In genomic region chr8:70691727-70692231, GRCm38 (mm10) we compare ENCODE assay signal across 9 mouse cellular contexts. TPM values are rescaled to one million over a fixed set of nuclear protein-coding genes. Genes with fewer than 3 reads are reported as not detected.
DNase-seq lines count a peak whose midpoint lies in the region; ATAC-seq and TF ChIP-seq lines count a peak whose summit lies in the region.
"Had no signal": no experiment of that assay in that cellular context is flagged by ENCODE, and none has a peak within 500 bp of the region (broad histone marks: within the 10 kb centered on the region; RNA-seq: fewer than 3 reads in every experiment).

No protein-coding gene starts in this region.

- WGBS in forebrain, embryonic 16.5 days = 2% methylated on average over 19 of the region's 20 CpGs
- WGBS in neural tube, embryonic 14.5 days = under 1% methylated on average over 17 of the region's 20 CpGs

- H3K27ac ChIP-seq in left cerebral cortex, adult 2 months = no peak overlapping the region
- peak overlapping the region; percentile 57 for H3K27ac ChIP-seq in forebrain, embryonic 16.5 days (ENCODE audit: low read length)
- peak overlapping the region; percentile 4; the same call in 1 of the 2 replicates for H3K27ac ChIP-seq in neural tube, embryonic 14.5 days (ENCODE audit: low read depth, low read length)

- H3K4me1 ChIP-seq in forebrain, embryonic 16.5 days (replicated peaks; ENCODE audit: control insufficient read depth, insufficient read depth, low read length) = peaks cover 30% of the 10 kb centered on the region
- H3K4me1 ChIP-seq in neural tube, embryonic 14.5 days (ENCODE audit: control insufficient read depth, insufficient read depth, low read length) = peaks cover 24% of the 10 kb centered on the region

- ATAC-seq in forebrain, embryonic 16.5 days = peak; percentile 70
- ATAC-seq in neural tube, embryonic 14.5 days (ENCODE audit: low read depth) = peak; percentile 35
- ATAC-seq in megakaryocyte-erythroid progenitor cell, adult 5-6 weeks (replicated peaks; ENCODE audit: low FRiP score, low TSS enrichment, poor library complexity, severe bottlenecking) = no peak

- no peaks in the 10 kb centered on the region for H3K9me3 ChIP-seq in forebrain, embryonic 16.5 days (ENCODE audit: control insufficient read depth, low read length)
- H3K9me3 ChIP-seq in neural tube, embryonic 14.5 days (ENCODE audit: control insufficient read depth, low read length) = no peaks in the 10 kb centered on the region
- H3K9me3 ChIP-seq: megakaryocyte, embryonic 14.5 days had no signal

- H3K27me3 ChIP-seq in forebrain, embryonic 16.5 days (replicated peaks; ENCODE audit: control insufficient read depth, insufficient read depth, low read length) = no peaks in the 10 kb centered on the region
- H3K27me3 ChIP-seq in neural tube, embryonic 14.5 days (ENCODE audit: control insufficient read depth, insufficient read depth, low read length) = no peaks in the 10 kb centered on the region

- peak overlapping the region; percentile 71 for H3K4me2 ChIP-seq in forebrain, embryonic 16.5 days (ENCODE audit: low read length)
- H3K4me2 ChIP-seq in neural tube, embryonic 14.5 days (ENCODE audit: low read depth, low read length) = peak overlapping the region; percentile 51

- peak overlapping the region; percentile 73 for H3K9ac ChIP-seq in forebrain, embryonic 16.5 days (replicated peaks; ENCODE audit: low read depth, low read length)
- peak overlapping the region; percentile 51 for H3K9ac ChIP-seq in neural tube, embryonic 14.5 days (replicated peaks; ENCODE audit: low read depth, low read length)

- no peaks in the 10 kb centered on the region for H3K36me3 ChIP-seq in forebrain, embryonic 16.5 days (ENCODE audit: control insufficient read depth, insufficient read depth)
- H3K36me3 ChIP-seq in neural tube, embryonic 14.5 days (ENCODE audit: control insufficient read depth, insufficient read depth, low read length) = no peaks in the 10 kb centered on the region

- intact Hi-C loops in left cerebral cortex, postnatal 4 days (cut with DNase I) = no loop called here
- intact Hi-C loops in left cerebral cortex, adult 2 months (cut with DNase I) = no loop called here

- no peak for TF ChIP-seq CTCF in left cerebral cortex, adult 2 months (IDR thresholded peaks at IDR 0.05)

- peak; percentile 40 for DNase-seq in left cerebral cortex, postnatal 4 days
- no peak for DNase-seq in left cerebral cortex, adult 2 months (ENCODE audit: extremely low spot score in 1 of 2, low spot score in 2 of 2)
- DNase-seq in kidney, postnatal 4 days = peak; percentile 66 to 78
- DNase-seq in gastrocnemius, postnatal 10 days = no peak
- DNase-seq in thymus, postnatal 14 days = no peak

- H3K4me3 ChIP-seq in left cerebral cortex, adult 2 months = no peak overlapping the region
- peak overlapping the region; percentile 44 for H3K4me3 ChIP-seq in forebrain, embryonic 16.5 days (replicated peaks; ENCODE audit: low read length)
- peak overlapping the region; percentile 21 for H3K4me3 ChIP-seq in neural tube, embryonic 14.5 days (ENCODE audit: low read depth, low read length)
- H3K4me3 ChIP-seq: megakaryocyte, embryonic 14.5 days had no signal

RNA-seq across cellular contexts. Expression of gene Jund, which starts 7.0 kb away (rescaled TPM):
- 100 to 1,000 TPM; 146 to 158 TPM for total RNA-seq in left cerebral cortex, postnatal 4 days (2021)
- 100 to 1,000 TPM; 247 to 264 TPM for total RNA-seq in left cerebral cortex, adult 2 months (2021)
- polyA plus RNA-seq in forebrain, embryonic 16.5 days (2015; fragmentation: Nextera tagmentation; extraction: Ambion mirVana) = 54.6 and 57.7 TPM in 2 replicates
- polyA plus RNA-seq in neural tube, embryonic 14.5 days (2014; fragmentation: Nextera tagmentation; extraction: Ambion mirVana) = 115 and 119 TPM in 2 replicates
- total RNA-seq in gastrocnemius, postnatal 10 days (2021) = 100 to 1,000 TPM in 1 of 2 experiments, 10 to 100 TPM in 1; 79.2 to 130 TPM
- total RNA-seq in megakaryocyte-erythroid progenitor cell, adult 5-6 weeks (2014; fragmentation: Nextera tagmentation) = 18.8 and 34.4 TPM in 2 replicates
- 44.8 and 48.7 TPM in 2 replicates for total RNA-seq in megakaryocyte-erythroid progenitor cell, adult 5-6 weeks (2017)

RNA-seq across cellular contexts. Expression of gene Iqcn, which starts 11.5 kb away (rescaled TPM):
- under 1 TPM; 0.40 to 0.50 TPM for total RNA-seq in left cerebral cortex, postnatal 4 days (2021)
- total RNA-seq in left cerebral cortex, adult 2 months (2021) = under 1 TPM; 0.16 to 0.21 TPM
- 0.11 and 0.14 TPM in 2 replicates for polyA plus RNA-seq in forebrain, embryonic 16.5 days (2015; fragmentation: Nextera tagmentation; extraction: Ambion mirVana)
- polyA plus RNA-seq in neural tube, embryonic 14.5 days (2014; fragmentation: Nextera tagmentation; extraction: Ambion mirVana) = 0.13 TPM in 1 of 2 replicates, not detected in the other
- total RNA-seq in gastrocnemius, postnatal 10 days (2021) = not detected
- total RNA-seq in megakaryocyte-erythroid progenitor cell, adult 5-6 weeks (2014; fragmentation: Nextera tagmentation) = not detected in 2 replicates
- not detected in 2 replicates for total RNA-seq in megakaryocyte-erythroid progenitor cell, adult 5-6 weeks (2017)

RNA-seq across cellular contexts. Expression of gene Lsm4, which starts 18.7 kb away (rescaled TPM):
- total RNA-seq in left cerebral cortex, postnatal 4 days (2021) = 10 to 100 TPM; 85.2 to 93.7 TPM
- 10 to 100 TPM; 62.1 to 62.9 TPM for total RNA-seq in left cerebral cortex, adult 2 months (2021)
- 166 and 168 TPM in 2 replicates for polyA plus RNA-seq in forebrain, embryonic 16.5 days (2015; fragmentation: Nextera tagmentation; extraction: Ambion mirVana)
- 193 and 194 TPM in 2 replicates for polyA plus RNA-seq in neural tube, embryonic 14.5 days (2014; fragmentation: Nextera tagmentation; extraction: Ambion mirVana)
- 10 to 100 TPM; 82.3 to 83.0 TPM for total RNA-seq in gastrocnemius, postnatal 10 days (2021)
- total RNA-seq in megakaryocyte-erythroid progenitor cell, adult 5-6 weeks (2014; fragmentation: Nextera tagmentation) = 286 and 287 TPM in 2 replicates
- 240 and 290 TPM in 2 replicates for total RNA-seq in megakaryocyte-erythroid progenitor cell, adult 5-6 weeks (2017)

RNA-seq across cellular contexts. Expression of gene Gm3336, which starts 26.6 kb away (rescaled TPM):
- total RNA-seq in left cerebral cortex, postnatal 4 days (2021) = not detected
- not detected for total RNA-seq in left cerebral cortex, adult 2 months (2021)
- polyA plus RNA-seq in forebrain, embryonic 16.5 days (2015; fragmentation: Nextera tagmentation; extraction: Ambion mirVana) = not detected in 2 replicates
- polyA plus RNA-seq in neural tube, embryonic 14.5 days (2014; fragmentation: Nextera tagmentation; extraction: Ambion mirVana) = not detected in 2 replicates
- total RNA-seq in gastrocnemius, postnatal 10 days (2021) = not detected
- not detected in 2 replicates for total RNA-seq in megakaryocyte-erythroid progenitor cell, adult 5-6 weeks (2014; fragmentation: Nextera tagmentation)
- not detected in 2 replicates for total RNA-seq in megakaryocyte-erythroid progenitor cell, adult 5-6 weeks (2017)

RNA-seq across cellular contexts. Expression of gene Pgpep1, which starts 31.6 kb away (rescaled TPM):
- total RNA-seq in left cerebral cortex, postnatal 4 days (2021) = 10 to 100 TPM; 29.7 to 30.5 TPM
- 10 to 100 TPM; 15.5 to 17.5 TPM for total RNA-seq in left cerebral cortex, adult 2 months (2021)
- polyA plus RNA-seq in forebrain, embryonic 16.5 days (2015; fragmentation: Nextera tagmentation; extraction: Ambion mirVana) = 60.3 and 65.7 TPM in 2 replicates
- polyA plus RNA-seq in neural tube, embryonic 14.5 days (2014; fragmentation: Nextera tagmentation; extraction: Ambion mirVana) = 74.5 and 85.2 TPM in 2 replicates
- total RNA-seq in gastrocnemius, postnatal 10 days (2021) = 10 to 100 TPM; 22.5 to 23.4 TPM
- total RNA-seq in megakaryocyte-erythroid progenitor cell, adult 5-6 weeks (2014; fragmentation: Nextera tagmentation) = 6.3 and 8.8 TPM in 2 replicates
- total RNA-seq in megakaryocyte-erythroid progenitor cell, adult 5-6 weeks (2017) = 4.6 and 5.1 TPM in 2 replicates

Comparison
In these comparisons a context has a peak if more than half of its experiments do, and no peak if none do; other contexts are left out.
1. DNase-seq: peak in left cerebral cortex, postnatal 4 days (single experiment) and kidney, postnatal 4 days (2 of 2); none in left cerebral cortex, adult 2 months (0 of 2), gastrocnemius, postnatal 10 days (single experiment) and thymus, postnatal 14 days (single experiment).